Comparison of ENCODE assay signal across 9 mouse cellular contexts in genomic region chr3:89132285-89133062, GRCm38 (mm10). TPM values are rescaled to one million over a fixed set of nuclear protein-coding genes. Genes with fewer than 3 reads are reported as not detected.
A peak's percentile ranks its signal among the peaks of the same experiment; 100 is the strongest.
DNase-seq lines count a peak whose midpoint lies in the region; ATAC-seq and TF ChIP-seq lines count a peak whose summit lies in the region.
"Had no signal": no experiment of that assay in that cellular context is flagged by ENCODE, and none has a peak within 500 bp of the region (broad histone marks: within the 10 kb centered on the region; RNA-seq: fewer than 3 reads in every experiment).

No protein-coding gene starts in this region.

- no peaks in the 10 kb centered on the region for H3K27me3 ChIP-seq in kidney, adult 2 months (replicated peaks; ENCODE audit: control insufficient read depth, insufficient read depth, low read length)
- peaks cover 15% of the 10 kb centered on the region; the same call in 1 of the 2 replicates for H3K27me3 ChIP-seq in embryonic facial prominence, embryonic 13.5 days
- H3K27me3 ChIP-seq in hindbrain, embryonic 13.5 days: peaks cover 13% of the 10 kb centered on the region; the same call in 1 of the 2 replicates

- TF ChIP-seq POLR2A in kidney, adult 2 months (IDR thresholded peaks at IDR 0.05; ENCODE audit: low read depth, low read length): no peak
- TF ChIP-seq POLR2A in bone marrow, adult 2 months (IDR thresholded peaks at IDR 0.05; ENCODE audit: borderline replicate concordance, control insufficient read depth, low read depth, low read length): no peak

- no peaks in the 10 kb centered on the region for H3K36me3 ChIP-seq in kidney, adult 2 months (ENCODE audit: control insufficient read depth, insufficient read depth, low read length)
- H3K36me3 ChIP-seq in embryonic facial prominence, embryonic 13.5 days: no peaks in the 10 kb centered on the region
- no peaks in the 10 kb centered on the region for H3K36me3 ChIP-seq in hindbrain, embryonic 13.5 days

- intact Hi-C loops in left cerebral cortex, postnatal 25 days (cut with DNase I): loop anchor here (1.0 kb wide), 1 partner anchor 26 kb away; no protein-coding TSS in a partner anchor

- no peak overlapping the region for H3K4me3 ChIP-seq in kidney, adult 2 months (ENCODE audit: insufficient read depth, low read depth, low read length)
- H3K4me3 ChIP-seq in bone marrow, adult 2 months (replicated peaks; ENCODE audit: control insufficient read depth, low read depth, low read length): no peak overlapping the region
- peak overlapping the region; percentile 40 for H3K4me3 ChIP-seq in embryonic facial prominence, embryonic 13.5 days
- H3K4me3 ChIP-seq in hindbrain, embryonic 13.5 days: peak overlapping the region; percentile 37

- 0 out of 2 replicates have a peak, but pooled peaks have one; percentile 32 for ATAC-seq in embryonic facial prominence, embryonic 13.5 days (ENCODE audit: insufficient number of reproducible peaks, insufficient read depth, low FRiP score, low TSS enrichment, low read depth)
- ATAC-seq in hindbrain, embryonic 13.5 days (ENCODE audit: low FRiP score): peak; percentile 63
- ATAC-seq in megakaryocyte-erythroid progenitor cell, adult 5-6 weeks (replicated peaks; ENCODE audit: low FRiP score, low TSS enrichment, poor library complexity, severe bottlenecking): peak; percentile 92

- H3K9ac ChIP-seq in embryonic facial prominence, embryonic 13.5 days: peak overlapping the region; percentile 62
- peak overlapping the region; percentile 72 for H3K9ac ChIP-seq in hindbrain, embryonic 13.5 days

- no peak for DNase-seq in kidney, adult 2 months
- no peak for DNase-seq in kidney, adult 18-20 months
- DNase-seq in left cerebral cortex, postnatal 25 days (ENCODE audit: low spot score in 2 of 2): peak; percentile 31 to 59
- DNase-seq in spleen, postnatal 36 days (ENCODE audit: low spot score in 2 of 2): peak; percentile 50 to 63

- H3K27ac ChIP-seq in kidney, adult 2 months (ENCODE audit: insufficient read depth, low read depth, low read length): no peak overlapping the region
- H3K27ac ChIP-seq in bone marrow, adult 2 months (ENCODE audit: control insufficient read depth, insufficient read depth, low read depth, low read length, poor library complexity): no peak overlapping the region; the same call in 1 of the 2 replicates
- no peak overlapping the region for H3K27ac ChIP-seq in embryonic facial prominence, embryonic 13.5 days
- no peak overlapping the region for H3K27ac ChIP-seq in hindbrain, embryonic 13.5 days
- H3K27ac ChIP-seq: macrophage had no signal

- peak overlapping the region; percentile 73 for H3K4me2 ChIP-seq in embryonic facial prominence, embryonic 13.5 days
- H3K4me2 ChIP-seq in hindbrain, embryonic 13.5 days: peak overlapping the region; percentile 63

- no peaks in the 10 kb centered on the region for H3K9me3 ChIP-seq in embryonic facial prominence, embryonic 13.5 days
- H3K9me3 ChIP-seq in hindbrain, embryonic 13.5 days: no peaks in the 10 kb centered on the region

- peaks cover 3% of the 10 kb centered on the region; the same call in 1 of the 2 replicates for H3K4me1 ChIP-seq in kidney, adult 2 months (ENCODE audit: control insufficient read depth, insufficient read depth, low read length)
- H3K4me1 ChIP-seq in bone marrow, adult 2 months (ENCODE audit: control insufficient read depth, insufficient read depth, low read length): no peaks in the 10 kb centered on the region
- peaks cover 10% of the 10 kb centered on the region for H3K4me1 ChIP-seq in embryonic facial prominence, embryonic 13.5 days
- peaks cover 7% of the 10 kb centered on the region for H3K4me1 ChIP-seq in hindbrain, embryonic 13.5 days (replicated peaks)

- peak; percentile 43 for TF ChIP-seq CTCF in kidney, adult 2 months (conservative IDR thresholded peaks at IDR 0.05; ENCODE audit: insufficient read depth, insufficient read length, low read depth, low read length)
- TF ChIP-seq CTCF in bone marrow, adult 2 months (IDR thresholded peaks at IDR 0.05; ENCODE audit: control insufficient read depth, insufficient read depth, low read length): peak; percentile 28; the same call in 1 of the 2 replicates

- 21% methylated on average over 29 of the region's 30 CpGs for WGBS in kidney, adult 2 months
- WGBS in bone marrow, adult 2 months: 16% methylated on average over 30 of the region's 30 CpGs
- 15% methylated on average over 30 of the region's 30 CpGs for WGBS in embryonic facial prominence, embryonic 13.5 days
- WGBS in hindbrain, embryonic 13.5 days: 16% methylated on average over 30 of the region's 30 CpGs

RNA-seq across cellular contexts. Expression of gene Pklr, which starts 3.5 kb away (rescaled TPM):
- polyA plus RNA-seq in kidney, adult 2 months (2012; rRNA removed): 79.3 and 96.0 TPM in 2 replicates
- polyA plus RNA-seq in bone marrow, adult 2 months (2011; ENCODE audit: insufficient read depth, insufficient read length, low replicate concordance, missing spikeins): 14.3 and 16.0 TPM in 2 replicates
- 2.0 TPM in 1 of 2 replicates, not detected in the other for polyA plus RNA-seq in embryonic facial prominence, embryonic 13.5 days (2015; fragmentation: Nextera tagmentation; extraction: Ambion mirVana)
- polyA plus RNA-seq in hindbrain, embryonic 13.5 days (2015; fragmentation: Nextera tagmentation; extraction: Ambion mirVana): 0.30 TPM in 1 of 2 replicates, not detected in the other
- total RNA-seq in left cerebral cortex, postnatal 25 days (2021): not detected
- 213 and 235 TPM in 2 replicates for total RNA-seq in megakaryocyte-erythroid progenitor cell, adult 5-6 weeks (2014; fragmentation: Nextera tagmentation)
- 157 and 170 TPM in 2 replicates for total RNA-seq in megakaryocyte-erythroid progenitor cell, adult 5-6 weeks (2017)
- polyA plus RNA-seq: macrophage had no signal

RNA-seq across cellular contexts. Expression of gene Hcn3, which starts 27.5 kb away (rescaled TPM):
- 1.1 and 1.4 TPM in 2 replicates for polyA plus RNA-seq in kidney, adult 2 months (2012; rRNA removed)
- polyA plus RNA-seq in bone marrow, adult 2 months (2011; ENCODE audit: insufficient read depth, insufficient read length, low replicate concordance, missing spikeins): 1.6 TPM in 1 of 2 replicates, not detected in the other
- 3.6 and 4.3 TPM in 2 replicates for polyA plus RNA-seq in embryonic facial prominence, embryonic 13.5 days (2015; fragmentation: Nextera tagmentation; extraction: Ambion mirVana)
- 33.5 and 35.1 TPM in 2 replicates for polyA plus RNA-seq in hindbrain, embryonic 13.5 days (2015; fragmentation: Nextera tagmentation; extraction: Ambion mirVana)
- total RNA-seq in left cerebral cortex, postnatal 25 days (2021): 10 to 100 TPM; 16.0 to 18.7 TPM
- total RNA-seq in megakaryocyte-erythroid progenitor cell, adult 5-6 weeks (2014; fragmentation: Nextera tagmentation): 1.5 and 1.6 TPM in 2 replicates
- 1.4 and 2.5 TPM in 2 replicates for total RNA-seq in megakaryocyte-erythroid progenitor cell, adult 5-6 weeks (2017)

RNA-seq across cellular contexts. Expression of gene Fdps, which starts 30.7 kb away (rescaled TPM):
- 40.3 and 54.9 TPM in 2 replicates for polyA plus RNA-seq in kidney, adult 2 months (2012; rRNA removed)
- polyA plus RNA-seq in bone marrow, adult 2 months (2011; ENCODE audit: insufficient read depth, insufficient read length, low replicate concordance, missing spikeins): 21.7 and 30.3 TPM in 2 replicates
- polyA plus RNA-seq in embryonic facial prominence, embryonic 13.5 days (2015; fragmentation: Nextera tagmentation; extraction: Ambion mirVana): 193 and 231 TPM in 2 replicates
- 312 and 322 TPM in 2 replicates for polyA plus RNA-seq in hindbrain, embryonic 13.5 days (2015; fragmentation: Nextera tagmentation; extraction: Ambion mirVana)
- total RNA-seq in left cerebral cortex, postnatal 25 days (2021): 10 to 100 TPM; 81.0 to 88.8 TPM
- total RNA-seq in megakaryocyte-erythroid progenitor cell, adult 5-6 weeks (2014; fragmentation: Nextera tagmentation): 53.1 and 60.3 TPM in 2 replicates
- 102 and 125 TPM in 2 replicates for total RNA-seq in megakaryocyte-erythroid progenitor cell, adult 5-6 weeks (2017)

RNA-seq across cellular contexts. Expression of gene Gm43738, which starts 31.6 kb away (rescaled TPM):
- not detected in 2 replicates for polyA plus RNA-seq in kidney, adult 2 months (2012; rRNA removed)
- not detected in 2 replicates for polyA plus RNA-seq in bone marrow, adult 2 months (2011; ENCODE audit: insufficient read depth, insufficient read length, low replicate concordance, missing spikeins)
- polyA plus RNA-seq in embryonic facial prominence, embryonic 13.5 days (2015; fragmentation: Nextera tagmentation; extraction: Ambion mirVana): not detected in 2 replicates
- not detected in 2 replicates for polyA plus RNA-seq in hindbrain, embryonic 13.5 days (2015; fragmentation: Nextera tagmentation; extraction: Ambion mirVana)
- not detected for total RNA-seq in left cerebral cortex, postnatal 25 days (2021)
- total RNA-seq in megakaryocyte-erythroid progenitor cell, adult 5-6 weeks (2014; fragmentation: Nextera tagmentation): not detected in 2 replicates
- not detected in 2 replicates for total RNA-seq in megakaryocyte-erythroid progenitor cell, adult 5-6 weeks (2017)
- polyA plus RNA-seq: macrophage had no signal

RNA-seq across cellular contexts. Expression of gene Clk2, which starts 32.1 kb away (rescaled TPM):
- 37.8 and 40.2 TPM in 2 replicates for polyA plus RNA-seq in kidney, adult 2 months (2012; rRNA removed)
- 43.3 and 90.9 TPM in 2 replicates for polyA plus RNA-seq in bone marrow, adult 2 months (2011; ENCODE audit: insufficient read depth, insufficient read length, low replicate concordance, missing spikeins)
- 39.9 and 41.8 TPM in 2 replicates for polyA plus RNA-seq in embryonic facial prominence, embryonic 13.5 days (2015; fragmentation: Nextera tagmentation; extraction: Ambion mirVana)
- polyA plus RNA-seq in hindbrain, embryonic 13.5 days (2015; fragmentation: Nextera tagmentation; extraction: Ambion mirVana): 23.5 and 24.5 TPM in 2 replicates
- total RNA-seq in left cerebral cortex, postnatal 25 days (2021): 10 to 100 TPM; 39.0 to 46.6 TPM
- 72.3 and 88.0 TPM in 2 replicates for total RNA-seq in megakaryocyte-erythroid progenitor cell, adult 5-6 weeks (2014; fragmentation: Nextera tagmentation)
- 46.6 and 69.3 TPM in 2 replicates for total RNA-seq in megakaryocyte-erythroid progenitor cell, adult 5-6 weeks (2017)

Comparison
In these comparisons a context has a peak if more than half of its experiments do, and no peak if none do; other contexts are left out.
1. DNase-seq: peak in left cerebral cortex, postnatal 25 days (2 of 2) and spleen, postnatal 36 days (2 of 2); none in kidney, adult 2 months (single experiment) and kidney, adult 18-20 months (single experiment).
2. H3K4me3 ChIP-seq: peak in embryonic facial prominence, embryonic 13.5 days (single experiment) and hindbrain, embryonic 13.5 days (single experiment); none in kidney, adult 2 months (single experiment) and bone marrow, adult 2 months (single experiment).
3. ATAC-seq: peak in every context shown above with its lines; median percentile 92 in megakaryocyte-erythroid progenitor cell, adult 5-6 weeks; 63 in hindbrain, embryonic 13.5 days; 32 in embryonic facial prominence, embryonic 13.5 days.